Mouse (Mus musculus) kidney, postnatal 0 days (tissue): ENCODE results near the gene Notch2. TPM values are rescaled to one million over a fixed set of nuclear protein-coding genes. Genes with fewer than 3 reads are reported as not detected.

Experiments used
- ATAC-seq: fragments of 200-750 bp; cut with Nextera tagmentation; replicated peaks from 2 replicates; pipeline ENCODE4 v1.8.0; 2017; ENCODE audit warnings: low read depth, moderate number of reproducible peaks, moderate TSS enrichment, moderate library complexity; ENCODE audit not compliant: low FRiP score
- DNase-seq: peaks from one replicate; pipeline ENCODE4 v3.0.0-alpha.2; 2016; ENCODE audit warnings: low spot score
- H3K27ac ChIP-seq: fragments of 300-500 bp; sonication (generic); 2 replicates; pipeline ENCODE4 v1.5.1; 2014; ENCODE audit warnings: mild to moderate bottlenecking
- H3K27me3 ChIP-seq: fragments of 300-500 bp; sonication (generic); 2 replicates; pipeline ENCODE4 v1.6.1; 2014; ENCODE audit warnings: low read length, mixed read lengths; ENCODE audit not compliant: insufficient read depth
- H3K36me3 ChIP-seq: fragments of 300-500 bp; sonication (generic); 2 replicates; pipeline ENCODE4 v1.6.1; 2014; ENCODE audit warnings: low read length, mixed read lengths; ENCODE audit not compliant: insufficient read depth
- H3K4me1 ChIP-seq: fragments of 300-500 bp; sonication (generic); replicated peaks from 2 replicates; pipeline ENCODE4 v1.6.1; 2014; ENCODE audit warnings: antibody characterized with exemption, low read length, mixed read lengths; ENCODE audit not compliant: insufficient read depth
- H3K4me2 ChIP-seq: fragments of 300-500 bp; sonication (generic); 2 replicates; pipeline ENCODE4 v1.6.1; 2014; ENCODE audit warnings: mild to moderate bottlenecking, low read length, moderate library complexity, mixed read lengths
- H3K4me3 ChIP-seq: fragments of 300-500 bp; sonication (generic); replicated peaks from 2 replicates; pipeline ENCODE4 v1.5.1; 2014; ENCODE audit warnings: low read depth, low read length
- H3K9ac ChIP-seq: fragments of 300-500 bp; sonication (generic); 2 replicates; pipeline ENCODE4 v1.6.1; 2014; ENCODE audit warnings: low read depth, low read length
- H3K9me3 ChIP-seq: fragments of 300-500 bp; sonication (generic); replicated peaks from 2 replicates; pipeline ENCODE4 v1.6.1; 2016; ENCODE audit warnings: low read length, inconsistent platforms, mixed read lengths
- CTCF ChIP-seq: IDR thresholded peaks from 2 replicates; pipeline ENCODE4 v1.5.1; 2016; ENCODE audit warnings: antibody characterized with exemption, low read depth, mild to moderate bottlenecking, moderate library complexity
- WGBS: fragments of 180-500 bp; shearing (Covaris S2); extraction: QIAGEN DNeasy Blood & Tissue Kit; methylation state at CpG from one replicate; pipeline ENCODE4 v1.1.7; 2014; 5-methylcytosine and 5-hydroxymethylcytosine counted together
- polyA plus RNA-seq: library from polyadenylated mRNA; unstranded; fragments of >200 nt; fragmentation: Nextera tagmentation; extraction: Ambion mirVana; gene quantifications from 2 replicates; pipeline ENCODE4 v1.2.1, GENCODE M21; 2015

The Notch2 gene
- polyA plus RNA-seq, 1 experiment from 2014 or later = 25.2 TPM

- 81% methylated on average over 20 of the region's 20 CpGs for WGBS
- Histone ChIP-seq H3K4me3 (no peak overlapping the region), H3K4me2 (no peak overlapping the region), H3K4me1 (peaks cover 35% of the 10 kb centered on the region), H3K9ac (no peak overlapping the region), H3K27me3 (no peaks in the 10 kb centered on the region), H3K36me3 (no peaks in the 10 kb centered on the region), H3K9me3 (no peaks in the 10 kb centered on the region), H3K27ac (no peak overlapping the region)
- DNase-seq (no peak), ATAC-seq (no peak)
- TF ChIP-seq CTCF = no peak
These were observed 42.7 kb downstream of the Notch2 start for GRCm38 (mm10) chr3:98055808-98056728.

DNA sequence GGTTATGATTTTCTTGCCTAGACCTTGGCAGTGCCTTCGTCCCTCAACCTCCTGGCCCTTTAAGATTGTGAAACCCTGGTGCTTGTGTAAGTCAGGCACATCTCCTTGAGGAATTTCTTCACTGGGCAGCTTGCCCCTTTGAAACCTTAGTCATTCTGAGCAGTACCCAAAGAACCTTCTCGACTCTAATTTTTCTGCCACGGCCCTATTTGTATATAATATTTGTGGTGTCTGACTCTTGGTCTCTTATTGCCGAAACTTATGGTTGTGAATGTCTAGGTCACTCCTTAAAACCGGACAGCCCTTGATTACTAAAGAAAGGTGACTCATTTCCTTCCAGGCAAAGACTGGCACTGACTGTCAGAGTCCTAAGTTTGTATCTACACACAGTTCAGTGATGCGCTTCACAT lies 43.6 kb downstream of the Notch2 start:
- Histone ChIP-seq H3K27me3 (no peaks in the 10 kb centered on the region), H3K4me1 (peaks cover 36% of the 10 kb centered on the region), H3K36me3 (no peaks in the 10 kb centered on the region), H3K4me2 (no peak overlapping the region), H3K4me3 (no peak overlapping the region), H3K9ac (no peak overlapping the region), H3K27ac (no peak overlapping the region), H3K9me3 (no peaks in the 10 kb centered on the region)
- TF ChIP-seq CTCF = no peak
- WGBS = 78% methylated on average over 6 of the region's 6 CpGs
- ATAC-seq (no peak), DNase-seq (no peak)

GRCm38 (mm10) chr3:98059076-98059475 lies 45.7 kb downstream of the Notch2 start:
- H3K9me3 ChIP-seq = no peaks in the 10 kb centered on the region
- 73% methylated on average over 4 of the region's 4 CpGs for WGBS
- no peak overlapping the region for H3K4me2 ChIP-seq
- no peak overlapping the region for H3K27ac ChIP-seq
- no peak overlapping the region for H3K4me3 ChIP-seq
- TF ChIP-seq CTCF = no peak
- no peaks in the 10 kb centered on the region for H3K36me3 ChIP-seq
- H3K9ac ChIP-seq = no peak overlapping the region
- ATAC-seq (no peak), DNase-seq (no peak)
- no peaks in the 10 kb centered on the region for H3K27me3 ChIP-seq
- H3K4me1 ChIP-seq = peaks cover 39% of the 10 kb centered on the region

GRCm38 (mm10) chr3:98060981-98061660 lies 47.8 kb downstream of the Notch2 start:
- Histone ChIP-seq H3K36me3 (no peaks in the 10 kb centered on the region), H3K4me3 (no peak overlapping the region), H3K9ac (no peak overlapping the region), H3K27me3 (no peaks in the 10 kb centered on the region), H3K4me2 (peak overlapping the region; percentile 5; the same call in 1 of the 2 replicates), H3K27ac (peak overlapping the region; percentile 77), H3K9me3 (no peaks in the 10 kb centered on the region), H3K4me1 (peaks cover 44% of the 10 kb centered on the region)
- no peak for TF ChIP-seq CTCF
- 10% methylated on average over 7 of the region's 7 CpGs for WGBS
- ATAC-seq (peak; percentile 46), DNase-seq (peak; percentile 86)

- no peak overlapping the region for H3K4me3 ChIP-seq
- H3K9ac ChIP-seq = no peak overlapping the region
- H3K27ac ChIP-seq = peak overlapping the region; percentile 77
- TF ChIP-seq CTCF = no peak
- H3K9me3 ChIP-seq = no peaks in the 10 kb centered on the region
- DNase-seq (no peak), ATAC-seq (no peak)
- WGBS = 36% methylated on average over 13 of the region's 13 CpGs
- no peaks in the 10 kb centered on the region for H3K27me3 ChIP-seq
- no peak overlapping the region for H3K4me2 ChIP-seq
- no peaks in the 10 kb centered on the region for H3K36me3 ChIP-seq
- peaks cover 45% of the 10 kb centered on the region for H3K4me1 ChIP-seq
These were observed 48.5 kb downstream of the Notch2 start for GRCm38 (mm10) chr3:98061661-98062330.

DNA sequence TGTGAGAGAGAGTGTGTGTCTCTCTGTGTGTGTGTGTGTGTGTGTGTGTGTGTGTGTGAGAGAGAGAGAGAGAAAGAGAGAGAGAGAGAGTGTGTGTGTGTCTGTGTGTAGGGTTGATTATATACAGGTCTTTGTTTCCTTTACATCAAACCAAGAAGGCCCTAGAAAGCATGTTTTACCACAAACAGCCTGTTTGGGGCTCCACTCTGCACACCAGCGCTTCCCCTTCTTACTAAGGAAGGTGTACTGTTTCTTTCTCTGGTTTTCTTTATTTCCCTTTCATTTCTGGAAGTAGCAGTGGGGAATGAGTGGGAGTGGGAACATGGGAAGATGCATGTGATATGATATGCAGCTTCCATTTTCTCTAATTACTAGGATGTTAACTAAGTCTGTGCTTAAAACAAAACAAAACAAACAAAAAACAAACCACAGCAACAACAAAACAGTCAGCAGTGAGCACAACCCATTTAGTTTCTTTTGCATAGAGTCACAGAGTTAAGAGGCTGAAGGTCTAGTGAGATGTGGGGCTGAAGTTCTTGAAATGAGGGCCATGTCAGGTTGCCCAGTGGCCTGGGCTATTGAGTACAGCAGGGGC lies 49.4 kb downstream of the Notch2 start:
- Histone ChIP-seq H3K36me3 (no peaks in the 10 kb centered on the region), H3K4me2 (peak overlapping the region; percentile 18; the same call in 1 of the 2 replicates), H3K27me3 (no peaks in the 10 kb centered on the region), H3K4me3 (no peak overlapping the region), H3K9ac (no peak overlapping the region), H3K27ac (peak overlapping the region; percentile 77), H3K9me3 (no peaks in the 10 kb centered on the region), H3K4me1 (peaks cover 47% of the 10 kb centered on the region)
- DNase-seq (no peak), ATAC-seq (no peak)
- 33% methylated on average over 1 of the region's 1 CpGs for WGBS
- no peak for TF ChIP-seq CTCF
